Mouse (Mus musculus): ENCODE data around the gene Tent4b.

- TF ChIP-seq POLR2A (IDR thresholded peaks at IDR 0.05; ENCODE audit: low read depth, low read length) (no peak), CTCF (IDR thresholded peaks at IDR 0.05; ENCODE audit: extremely low read depth, insufficient read length, insufficient replicate concordance, low read depth, low read length) (no peak)
Measured at GRCm38 (mm10) chr8:88283243-88284115, 84.5 kb downstream of the Tent4b start.

All from small intestine, adult 2 months (tissue).